8 mouse cellular contexts compared by ENCODE assay signal in genomic region chr7:99445833-99446232, GRCm38 (mm10). TPM values are rescaled to one million over a fixed set of nuclear protein-coding genes. Genes with fewer than 3 reads are reported as not detected.
DNase-seq lines count a peak whose midpoint lies in the region; ATAC-seq lines count a peak whose summit lies in the region.

No protein-coding gene starts in this region.

- H3K4me3 ChIP-seq in hindbrain, embryonic 11.5 days (ENCODE audit: low read depth, low read length): no peak overlapping the region
- H3K4me3 ChIP-seq in hindbrain, embryonic 14.5 days (replicated peaks; ENCODE audit: low read length): no peak overlapping the region
- no peak overlapping the region for H3K4me3 ChIP-seq in neural tube, embryonic 11.5 days (ENCODE audit: low read depth, low read length)
- no peak overlapping the region for H3K4me3 ChIP-seq in embryonic facial prominence, embryonic 13.5 days
- H3K4me3 ChIP-seq in stomach, embryonic 16.5 days (replicated peaks; ENCODE audit: low read length): no peak overlapping the region

- H3K27ac ChIP-seq in hindbrain, embryonic 11.5 days (ENCODE audit: low read depth, low read length): peak overlapping the region; percentile 18; the same call in 1 of the 2 replicates
- no peak overlapping the region for H3K27ac ChIP-seq in hindbrain, embryonic 14.5 days
- no peak overlapping the region for H3K27ac ChIP-seq in neural tube, embryonic 11.5 days (ENCODE audit: low read depth, low read length)
- no peak overlapping the region for H3K27ac ChIP-seq in embryonic facial prominence, embryonic 13.5 days
- H3K27ac ChIP-seq in stomach, embryonic 16.5 days (ENCODE audit: low read length): no peak overlapping the region

- peaks cover 7% of the 10 kb centered on the region for H3K4me1 ChIP-seq in hindbrain, embryonic 11.5 days (replicated peaks; ENCODE audit: control insufficient read depth, insufficient read depth, low read length)
- peaks cover 12% of the 10 kb centered on the region for H3K4me1 ChIP-seq in hindbrain, embryonic 14.5 days (replicated peaks; ENCODE audit: control insufficient read depth, insufficient read depth, low read length)
- peaks cover 6% of the 10 kb centered on the region; the same call in 1 of the 2 replicates for H3K4me1 ChIP-seq in neural tube, embryonic 11.5 days (ENCODE audit: control insufficient read depth, insufficient read depth, low read length)
- H3K4me1 ChIP-seq in embryonic facial prominence, embryonic 13.5 days: peaks cover 23% of the 10 kb centered on the region
- H3K4me1 ChIP-seq in stomach, embryonic 16.5 days (ENCODE audit: control insufficient read depth, insufficient read depth, low read length): peaks cover 15% of the 10 kb centered on the region

- peak; percentile 42 for DNase-seq in hindbrain, embryonic 11.5 days (ENCODE audit: low spot score)
- DNase-seq in hindbrain, embryonic 14.5 days (ENCODE audit: low spot score): no peak
- DNase-seq in neural tube, embryonic 11.5 days (ENCODE audit: low spot score): peak; percentile 54
- no peak for DNase-seq in neural tube, embryonic 10.5 days (ENCODE audit: extremely low spot score, low spot score)
- DNase-seq in Muller cell, postnatal 12 days (ENCODE audit: inconsistent ontology term): no peak
- DNase-seq in left cerebral cortex, postnatal 10 days (ENCODE audit: extremely low spot score in 1 of 2, low spot score in 2 of 2): no peak

- H3K36me3 ChIP-seq in hindbrain, embryonic 11.5 days (ENCODE audit: control insufficient read depth, insufficient read depth, low read length): no peaks in the 10 kb centered on the region
- H3K36me3 ChIP-seq in hindbrain, embryonic 14.5 days (replicated peaks; ENCODE audit: control insufficient read depth, insufficient read depth): peaks cover 16% of the 10 kb centered on the region
- no peaks in the 10 kb centered on the region for H3K36me3 ChIP-seq in neural tube, embryonic 11.5 days (ENCODE audit: control insufficient read depth, insufficient read depth, low read length)
- no peaks in the 10 kb centered on the region for H3K36me3 ChIP-seq in embryonic facial prominence, embryonic 13.5 days
- no peaks in the 10 kb centered on the region for H3K36me3 ChIP-seq in stomach, embryonic 16.5 days (ENCODE audit: control insufficient read depth, insufficient read depth, low read length)

- no peak overlapping the region for H3K9ac ChIP-seq in hindbrain, embryonic 11.5 days (ENCODE audit: low read depth, low read length)
- H3K9ac ChIP-seq in hindbrain, embryonic 14.5 days: no peak overlapping the region
- H3K9ac ChIP-seq in neural tube, embryonic 11.5 days (ENCODE audit: low read length): no peak overlapping the region
- H3K9ac ChIP-seq in embryonic facial prominence, embryonic 13.5 days: peak overlapping the region; percentile 55; the same call in 1 of the 2 replicates
- 0 out of 2 replicates have a peak overlapping the region, but pooled peaks have one; percentile 8 for H3K9ac ChIP-seq in stomach, embryonic 16.5 days (ENCODE audit: low read length)

- no peak overlapping the region for H3K4me2 ChIP-seq in hindbrain, embryonic 11.5 days (replicated peaks; ENCODE audit: low read depth, low read length)
- no peak overlapping the region for H3K4me2 ChIP-seq in hindbrain, embryonic 14.5 days (replicated peaks)
- H3K4me2 ChIP-seq in neural tube, embryonic 11.5 days (ENCODE audit: low read depth): no peak overlapping the region
- H3K4me2 ChIP-seq in embryonic facial prominence, embryonic 13.5 days: no peak overlapping the region
- H3K4me2 ChIP-seq in stomach, embryonic 16.5 days (ENCODE audit: low read depth, low read length): no peak overlapping the region

- no peaks in the 10 kb centered on the region for H3K9me3 ChIP-seq in hindbrain, embryonic 11.5 days (ENCODE audit: control insufficient read depth, low read length)
- no peaks in the 10 kb centered on the region for H3K9me3 ChIP-seq in hindbrain, embryonic 14.5 days (ENCODE audit: control insufficient read depth, low read length)
- no peaks in the 10 kb centered on the region for H3K9me3 ChIP-seq in neural tube, embryonic 11.5 days (ENCODE audit: control insufficient read depth, low read length)
- H3K9me3 ChIP-seq in embryonic facial prominence, embryonic 13.5 days: no peaks in the 10 kb centered on the region
- H3K9me3 ChIP-seq in stomach, embryonic 16.5 days (replicated peaks; ENCODE audit: control insufficient read depth, low read length): no peaks in the 10 kb centered on the region

- H3K27me3 ChIP-seq in hindbrain, embryonic 11.5 days (ENCODE audit: control insufficient read depth, insufficient read depth, low read length): no peaks in the 10 kb centered on the region
- no peaks in the 10 kb centered on the region for H3K27me3 ChIP-seq in hindbrain, embryonic 14.5 days (ENCODE audit: control insufficient read depth, insufficient read depth, low read length)
- H3K27me3 ChIP-seq in neural tube, embryonic 11.5 days (ENCODE audit: control insufficient read depth, insufficient read depth, low read length): no peaks in the 10 kb centered on the region
- H3K27me3 ChIP-seq in embryonic facial prominence, embryonic 13.5 days: no peaks in the 10 kb centered on the region
- no peaks in the 10 kb centered on the region for H3K27me3 ChIP-seq in stomach, embryonic 16.5 days (ENCODE audit: control insufficient read depth, insufficient read depth, low read length)

- ATAC-seq in hindbrain, embryonic 11.5 days (ENCODE audit: low FRiP score): no peak
- no peak for ATAC-seq in hindbrain, embryonic 14.5 days (ENCODE audit: low FRiP score)
- no peak for ATAC-seq in neural tube, embryonic 11.5 days (ENCODE audit: insufficient read depth, low FRiP score, low TSS enrichment)
- no peak for ATAC-seq in embryonic facial prominence, embryonic 13.5 days (ENCODE audit: insufficient number of reproducible peaks, insufficient read depth, low FRiP score, low TSS enrichment, low read depth)
- ATAC-seq in stomach, embryonic 16.5 days (ENCODE audit: insufficient read depth, low FRiP score): no peak

- intact Hi-C loops in left cerebral cortex, postnatal 10 days (cut with DNase I): no loop called here

- 63% methylated on average over 2 of the region's 2 CpGs for WGBS in hindbrain, embryonic 11.5 days
- 50% methylated on average over 2 of the region's 2 CpGs for WGBS in hindbrain, embryonic 14.5 days
- WGBS in neural tube, embryonic 11.5 days: 53% methylated on average over 2 of the region's 2 CpGs
- WGBS in embryonic facial prominence, embryonic 13.5 days: 67% methylated on average over 2 of the region's 2 CpGs
- WGBS in stomach, embryonic 16.5 days: 86% methylated on average over 2 of the region's 2 CpGs

RNA-seq across cellular contexts. Expression of gene Klhl35, which starts 20.0 kb away (rescaled TPM):
- 30.3 and 35.7 TPM in 2 replicates for polyA plus RNA-seq in hindbrain, embryonic 11.5 days (2014; fragmentation: Nextera tagmentation; extraction: Ambion mirVana)
- polyA plus RNA-seq in hindbrain, embryonic 14.5 days (2014; fragmentation: Nextera tagmentation; extraction: Ambion mirVana): 4.1 and 4.7 TPM in 2 replicates
- 25.8 and 31.4 TPM in 2 replicates for polyA plus RNA-seq in neural tube, embryonic 11.5 days (2014; fragmentation: Nextera tagmentation; extraction: Ambion mirVana)
- polyA plus RNA-seq in embryonic facial prominence, embryonic 13.5 days (2015; fragmentation: Nextera tagmentation; extraction: Ambion mirVana): 0.61 and 0.84 TPM in 2 replicates
- polyA plus RNA-seq in stomach, embryonic 16.5 days (2015; fragmentation: Nextera tagmentation; extraction: Ambion mirVana): 0.14 and 0.34 TPM in 2 replicates
- total RNA-seq in left cerebral cortex, postnatal 10 days (2021): 1 to 10 TPM; 1.4 to 2.6 TPM

RNA-seq across cellular contexts. Expression of gene Rps3, which starts 37.7 kb away (rescaled TPM):
- 696 and 707 TPM in 2 replicates for polyA plus RNA-seq in hindbrain, embryonic 11.5 days (2014; fragmentation: Nextera tagmentation; extraction: Ambion mirVana)
- 445 and 515 TPM in 2 replicates for polyA plus RNA-seq in hindbrain, embryonic 14.5 days (2014; fragmentation: Nextera tagmentation; extraction: Ambion mirVana)
- polyA plus RNA-seq in neural tube, embryonic 11.5 days (2014; fragmentation: Nextera tagmentation; extraction: Ambion mirVana): 687 and 719 TPM in 2 replicates
- 814 and 862 TPM in 2 replicates for polyA plus RNA-seq in embryonic facial prominence, embryonic 13.5 days (2015; fragmentation: Nextera tagmentation; extraction: Ambion mirVana)
- polyA plus RNA-seq in stomach, embryonic 16.5 days (2015; fragmentation: Nextera tagmentation; extraction: Ambion mirVana): 699 and 743 TPM in 2 replicates
- 100 to 1,000 TPM; 266 to 286 TPM for total RNA-seq in left cerebral cortex, postnatal 10 days (2021)

Comparison
In these comparisons a context has a peak if more than half of its experiments do, and no peak if none do; other contexts are left out.
1. DNase-seq: peak in hindbrain, embryonic 11.5 days (single experiment) and neural tube, embryonic 11.5 days (single experiment); none in hindbrain, embryonic 14.5 days (single experiment), neural tube, embryonic 10.5 days (single experiment), Muller cell, postnatal 12 days (single experiment) and left cerebral cortex, postnatal 10 days (0 of 2).
2. H3K9ac ChIP-seq: peak in embryonic facial prominence, embryonic 13.5 days (single experiment) and stomach, embryonic 16.5 days (single experiment); none in hindbrain, embryonic 11.5 days (single experiment), hindbrain, embryonic 14.5 days (single experiment) and neural tube, embryonic 11.5 days (single experiment).